Mouse (Mus musculus) left cerebral cortex, adult 9 months (tissue): ENCODE data around the gene Traf6.
A peak's percentile ranks its signal among the peaks of the same experiment; 100 is the strongest.

ENCODE experiments used
- DNase-seq, 2 experiments: peaks; one replicate each; pipeline ENCODE4 v3.0.0; 2022; ENCODE audit warnings: low spot score in 2 of 2

The Traf6 gene

GRCm38 (mm10) chr2:101678236-101679021, at the start of gene Traf6:
Gene Traf6, plus strand, starts transcription at chr2:101678429.
- peak in 1 of 2 experiments; percentile 85 for DNase-seq

- DNase-seq: no peak
Measured at GRCm38 (mm10) chr2:101638979-101639839, 39.0 kb upstream of the Traf6 start.

DNA sequence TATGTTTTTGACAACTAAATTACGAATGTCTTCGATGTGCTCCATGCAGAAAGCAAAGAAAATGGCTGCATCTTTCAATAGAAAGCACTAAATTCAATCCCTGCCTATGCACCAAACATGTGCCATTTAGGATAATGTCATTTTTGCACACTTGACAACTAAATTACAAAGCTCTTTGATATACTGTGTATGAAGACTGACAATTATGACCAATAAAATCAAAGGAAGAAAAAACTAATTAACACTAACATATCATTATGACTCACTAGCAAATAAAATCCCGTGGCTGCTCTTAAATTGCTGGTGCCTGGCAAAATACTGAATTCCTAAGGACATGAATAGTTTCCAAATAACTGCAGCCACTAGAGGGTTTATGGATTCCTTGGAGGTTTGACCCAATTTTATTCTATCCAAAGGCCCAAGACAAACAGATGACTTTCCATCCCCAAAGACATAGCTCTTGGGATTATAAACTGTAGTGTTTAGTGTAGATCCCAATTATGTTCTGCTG, 38.3 kb upstream of the Traf6 start:
- DNase-seq: no peak

GRCm38 (mm10) chr2:101645841-101646240, 32.4 kb upstream of the Traf6 start:
- DNase-seq: no peak

- no peak for DNase-seq
Measured at GRCm38 (mm10) chr2:101648361-101648760, 29.9 kb upstream of the Traf6 start.

- peak in 1 of 2 experiments; percentile 15 for DNase-seq
Measured at GRCm38 (mm10) chr2:101649114-101649671, 29.0 kb upstream of the Traf6 start, which contains the start of the genes Rag1 and B230118H07Rik. Gene Rag1, minus strand, starts transcription at chr2:101649501. Gene B230118H07Rik, minus strand, starts transcription at chr2:101649532.

GRCm38 (mm10) chr2:101650446-101650845, 27.8 kb upstream of the Traf6 start:
- DNase-seq: no peak

DNA sequence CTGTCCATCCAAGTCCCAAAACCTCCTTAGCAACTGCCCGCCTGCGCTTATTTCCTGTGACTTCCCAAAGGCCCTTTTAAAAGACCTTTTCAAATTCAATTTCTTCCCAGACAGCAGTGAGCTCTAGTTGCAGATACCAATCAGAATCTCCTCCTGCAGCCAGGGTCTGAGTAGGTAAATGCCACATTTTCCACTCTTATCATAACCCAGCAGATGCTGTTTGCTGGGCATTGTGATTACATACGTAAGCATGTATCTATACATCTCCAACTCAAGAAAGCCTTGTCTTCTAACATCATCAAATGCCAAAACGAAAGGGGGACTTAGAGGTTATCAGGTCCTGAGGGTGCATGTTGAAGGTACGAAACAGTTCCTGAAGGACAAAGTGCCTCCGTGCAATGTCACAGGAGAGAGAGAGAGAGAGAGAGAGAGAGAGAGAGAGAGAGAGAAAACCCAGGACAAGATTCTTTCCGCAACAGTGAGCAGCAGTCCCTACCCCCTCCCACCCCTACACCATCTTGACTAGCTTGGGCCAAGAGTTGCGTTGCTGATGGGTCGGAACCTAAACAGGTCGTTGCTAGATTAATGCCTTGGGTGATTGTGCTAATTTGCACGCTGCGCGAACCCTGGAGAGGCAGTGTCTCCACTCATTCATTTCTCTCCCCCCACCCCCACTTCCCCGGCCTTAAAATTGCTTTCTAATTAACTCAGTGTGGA, 25.9 kb upstream of the Traf6 start:
- no peak for DNase-seq

- DNase-seq: peak in 1 of 2 experiments; percentile 86
Measured at GRCm38 (mm10) chr2:101652921-101653597, 25.2 kb upstream of the Traf6 start.

- DNase-seq: no peak
Measured at GRCm38 (mm10) chr2:101660536-101660935, 17.7 kb upstream of the Traf6 start.

DNA sequence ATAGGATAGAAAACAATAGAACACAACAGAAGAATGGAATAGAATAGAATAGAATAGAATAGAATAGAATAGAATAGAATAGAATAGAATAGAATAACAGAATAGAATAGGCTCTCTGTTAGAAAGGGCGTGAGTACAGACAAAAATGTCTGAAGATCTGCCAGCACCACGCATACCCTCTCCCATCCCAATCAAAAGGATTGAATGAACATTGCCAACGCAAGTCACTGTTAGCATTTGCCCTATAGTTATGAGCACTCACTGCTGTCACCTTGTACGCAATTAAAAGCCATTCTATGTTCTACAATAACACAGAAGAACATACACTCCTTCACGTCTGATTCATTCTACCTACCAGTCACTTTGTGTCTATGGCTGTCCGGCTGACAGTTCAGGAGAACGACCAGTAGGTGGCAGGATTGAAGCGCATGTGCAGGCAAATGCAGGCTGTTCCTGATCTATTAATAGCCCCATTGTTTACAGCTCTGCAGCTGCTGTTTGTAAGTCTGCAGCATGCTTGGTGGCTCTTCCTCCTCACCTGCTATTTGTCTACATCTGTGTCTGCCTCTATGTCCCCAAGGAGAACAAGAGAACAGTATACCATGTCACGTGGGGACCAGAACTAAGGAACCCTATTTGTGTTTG, 13.0 kb upstream of the Traf6 start:
- DNase-seq: peak; percentile 67 to 84

- no peak for DNase-seq
Measured at GRCm38 (mm10) chr2:101665703-101666092, 12.5 kb upstream of the Traf6 start.

DNA sequence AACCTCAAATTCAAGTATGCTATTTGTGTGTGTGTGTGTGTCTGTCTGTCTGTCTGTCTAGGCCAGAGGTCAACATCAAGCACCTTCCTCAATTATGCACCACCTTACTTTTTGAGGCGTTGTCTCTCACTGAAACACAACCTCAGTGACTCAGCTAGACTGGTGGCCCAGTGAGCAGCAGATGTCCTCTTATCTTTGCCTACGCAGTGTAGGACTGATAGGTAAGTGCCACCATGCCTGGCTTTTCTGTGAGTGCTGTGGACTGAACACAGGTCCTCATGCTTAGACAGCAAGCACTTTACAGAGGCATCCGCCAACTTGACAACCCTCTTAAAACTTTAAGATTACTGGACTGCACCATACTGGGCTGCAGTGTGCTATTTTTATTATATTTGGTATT, 9.5 kb upstream of the Traf6 start:
- DNase-seq: no peak

GRCm38 (mm10) chr2:101673547-101673946, 4.7 kb upstream of the Traf6 start:
- no peak for DNase-seq

GRCm38 (mm10) chr2:101679164-101679784, 1.0 kb downstream of the Traf6 start:
- no peak for DNase-seq

GRCm38 (mm10) chr2:101684421-101684820, 6.2 kb downstream of the Traf6 start:
- DNase-seq: peak in 1 of 2 experiments; percentile 34

GRCm38 (mm10) chr2:101688011-101688410, 9.8 kb downstream of the Traf6 start:
- DNase-seq: no peak

- DNase-seq: no peak
Measured at GRCm38 (mm10) chr2:101690252-101690827, 12.1 kb downstream of the Traf6 start.

- no peak for DNase-seq
Measured at GRCm38 (mm10) chr2:101693043-101693442, 14.8 kb downstream of the Traf6 start.
